8 mouse cellular contexts compared by ENCODE assay signal in genomic region chr4:139289017-139289416, GRCm38 (mm10). TPM values are rescaled to one million over a fixed set of nuclear protein-coding genes. Genes with fewer than 3 reads are reported as not detected.
A peak's percentile ranks its signal among the peaks of the same experiment; 100 is the strongest.
DNase-seq lines count a peak whose midpoint lies in the region; ATAC-seq lines count a peak whose summit lies in the region.

No protein-coding gene starts in this region.

- no peaks in the 10 kb centered on the region for H3K27me3 ChIP-seq in heart, embryonic 11.5 days (ENCODE audit: control insufficient read depth, insufficient read depth, low read length)
- H3K27me3 ChIP-seq in embryonic facial prominence, embryonic 13.5 days = no peaks in the 10 kb centered on the region
- H3K27me3 ChIP-seq in intestine, embryonic 14.5 days (replicated peaks; ENCODE audit: control insufficient read depth, insufficient read depth, low read length) = no peaks in the 10 kb centered on the region

- no peak for ATAC-seq in heart, embryonic 11.5 days (replicated peaks; ENCODE audit: insufficient number of reproducible peaks, low FRiP score, low TSS enrichment)
- ATAC-seq in embryonic facial prominence, embryonic 13.5 days (ENCODE audit: insufficient number of reproducible peaks, insufficient read depth, low FRiP score, low TSS enrichment, low read depth) = no peak
- no peak for ATAC-seq in intestine, embryonic 14.5 days (replicated peaks; ENCODE audit: low FRiP score, low TSS enrichment, low read depth)
- peak; percentile 73 for ATAC-seq in megakaryocyte-erythroid progenitor cell, adult 5-6 weeks (replicated peaks; ENCODE audit: low FRiP score, low TSS enrichment, poor library complexity, severe bottlenecking)

- 69% methylated on average over 10 of the region's 10 CpGs for WGBS in heart, embryonic 11.5 days (ENCODE audit: insufficient replicate concordance)
- WGBS in embryonic facial prominence, embryonic 13.5 days = 49% methylated on average over 10 of the region's 10 CpGs
- 70% methylated on average over 10 of the region's 10 CpGs for WGBS in intestine, embryonic 14.5 days

- 0 out of 2 replicates have a peak, but pooled peaks cover 9% of the 10 kb centered on the region for H3K4me1 ChIP-seq in heart, embryonic 11.5 days (ENCODE audit: control insufficient read depth, insufficient read depth, low read length)
- peaks cover 35% of the 10 kb centered on the region for H3K4me1 ChIP-seq in embryonic facial prominence, embryonic 13.5 days
- H3K4me1 ChIP-seq in intestine, embryonic 14.5 days (replicated peaks; ENCODE audit: control insufficient read depth, insufficient read depth, low read length) = no peaks in the 10 kb centered on the region

- DNase-seq in heart, postnatal 14 days = peak; percentile 57 to 64
- DNase-seq in adrenal gland, postnatal 25 days = peak; percentile 55
- DNase-seq in intestine, embryonic 14.5 days (ENCODE audit: low spot score) = peak; percentile 58
- peak; percentile 63 to 76 for DNase-seq in left cerebral cortex, postnatal 14 days (ENCODE audit: low spot score in 2 of 2)
- DNase-seq in testis, postnatal 10 days (ENCODE audit: low spot score) = peak; percentile 69

- H3K27ac ChIP-seq in heart, embryonic 11.5 days (ENCODE audit: low read depth, low read length) = no peak overlapping the region
- peak overlapping the region; percentile 16; the same call in 1 of the 2 replicates for H3K27ac ChIP-seq in embryonic facial prominence, embryonic 13.5 days
- H3K27ac ChIP-seq in intestine, embryonic 14.5 days (ENCODE audit: low read depth) = no peak overlapping the region

- no peaks in the 10 kb centered on the region for H3K9me3 ChIP-seq in heart, embryonic 11.5 days (replicated peaks; ENCODE audit: control insufficient read depth, low read length)
- H3K9me3 ChIP-seq in embryonic facial prominence, embryonic 13.5 days = no peaks in the 10 kb centered on the region
- H3K9me3 ChIP-seq in intestine, embryonic 14.5 days (ENCODE audit: control insufficient read depth, low read length) = no peaks in the 10 kb centered on the region

- intact Hi-C loops in heart, postnatal 14 days (cut with DNase I) = loop anchor here (5.0 kb wide), 1 partner anchor 48 kb away; no protein-coding TSS in a partner anchor
- intact Hi-C loops in left cerebral cortex, postnatal 14 days (cut with DNase I) = no loop called here

- H3K9ac ChIP-seq in heart, embryonic 11.5 days (ENCODE audit: low read depth, low read length) = no peak overlapping the region
- peak overlapping the region; percentile 16; the same call in 1 of the 2 replicates for H3K9ac ChIP-seq in embryonic facial prominence, embryonic 13.5 days
- no peak overlapping the region for H3K9ac ChIP-seq in intestine, embryonic 14.5 days (ENCODE audit: low read length)

- peaks cover 28% of the 10 kb centered on the region for H3K36me3 ChIP-seq in heart, embryonic 11.5 days (ENCODE audit: control insufficient read depth, insufficient read depth, low read length)
- peaks cover 81% of the 10 kb centered on the region for H3K36me3 ChIP-seq in embryonic facial prominence, embryonic 13.5 days
- peaks cover 76% of the 10 kb centered on the region for H3K36me3 ChIP-seq in intestine, embryonic 14.5 days (ENCODE audit: control insufficient read depth, insufficient read depth, low read length)

- no peak overlapping the region for H3K4me3 ChIP-seq in heart, embryonic 11.5 days (ENCODE audit: low read depth, low read length)
- H3K4me3 ChIP-seq in embryonic facial prominence, embryonic 13.5 days = no peak overlapping the region
- H3K4me3 ChIP-seq in intestine, embryonic 14.5 days (ENCODE audit: low read depth, low read length) = no peak overlapping the region

- H3K4me2 ChIP-seq in heart, embryonic 11.5 days = no peak overlapping the region
- H3K4me2 ChIP-seq in embryonic facial prominence, embryonic 13.5 days = no peak overlapping the region
- no peak overlapping the region for H3K4me2 ChIP-seq in intestine, embryonic 14.5 days (ENCODE audit: low read length)

RNA-seq across cellular contexts. Expression of gene Pqlc2, which starts 21.5 kb away (rescaled TPM):
- total RNA-seq in heart, postnatal 14 days (2021) = 1 to 10 TPM; 7.1 to 8.4 TPM
- 11.3 and 12.8 TPM in 2 replicates for polyA plus RNA-seq in heart, embryonic 11.5 days (2014; fragmentation: Nextera tagmentation; extraction: Ambion mirVana)
- 9.9 and 13.3 TPM in 2 replicates for total RNA-seq in adrenal gland, postnatal 25 days (2021)
- 14.9 and 16.7 TPM in 2 replicates for polyA plus RNA-seq in embryonic facial prominence, embryonic 13.5 days (2015; fragmentation: Nextera tagmentation; extraction: Ambion mirVana)
- 15.9 and 17.1 TPM in 2 replicates for polyA plus RNA-seq in intestine, embryonic 14.5 days (2014; fragmentation: Nextera tagmentation; extraction: Ambion mirVana)
- total RNA-seq in left cerebral cortex, postnatal 14 days (2021) = 10 to 100 TPM; 15.1 to 15.4 TPM
- total RNA-seq in megakaryocyte-erythroid progenitor cell, adult 5-6 weeks (2014; fragmentation: Nextera tagmentation) = 2.3 and 3.1 TPM in 2 replicates
- total RNA-seq in megakaryocyte-erythroid progenitor cell, adult 5-6 weeks (2017) = 4.0 and 6.6 TPM in 2 replicates

RNA-seq across cellular contexts. Expression of gene Akr7a5, which starts 21.5 kb away (rescaled TPM):
- total RNA-seq in heart, postnatal 14 days (2021) = 10 to 100 TPM; 35.6 to 39.4 TPM
- 51.1 and 53.7 TPM in 2 replicates for polyA plus RNA-seq in heart, embryonic 11.5 days (2014; fragmentation: Nextera tagmentation; extraction: Ambion mirVana)
- 61.5 and 69.4 TPM in 2 replicates for total RNA-seq in adrenal gland, postnatal 25 days (2021)
- 91.9 and 121 TPM in 2 replicates for polyA plus RNA-seq in embryonic facial prominence, embryonic 13.5 days (2015; fragmentation: Nextera tagmentation; extraction: Ambion mirVana)
- polyA plus RNA-seq in intestine, embryonic 14.5 days (2014; fragmentation: Nextera tagmentation; extraction: Ambion mirVana) = 133 and 140 TPM in 2 replicates
- 10 to 100 TPM; 26.7 to 28.9 TPM for total RNA-seq in left cerebral cortex, postnatal 14 days (2021)
- 32.1 and 33.8 TPM in 2 replicates for total RNA-seq in megakaryocyte-erythroid progenitor cell, adult 5-6 weeks (2014; fragmentation: Nextera tagmentation)
- 8.8 and 14.8 TPM in 2 replicates for total RNA-seq in megakaryocyte-erythroid progenitor cell, adult 5-6 weeks (2017)
